Mouse (Mus musculus) midbrain, embryonic 10.5 days (tissue): ENCODE measurements around the gene Mansc4. TPM values are rescaled to one million over a fixed set of nuclear protein-coding genes. Genes with fewer than 3 reads are reported as not detected.

Source experiments
- DNase-seq: peaks from one replicate; pipeline ENCODE4 v3.0.0-alpha.2; 2017; ENCODE audit warnings: low spot score
- H3K27ac ChIP-seq: fragments of 300-500 bp; sonication (generic); replicated peaks from 2 replicates; pipeline ENCODE4 v1.5.1; 2016; ENCODE audit warnings: mild to moderate bottlenecking
- H3K27me3 ChIP-seq: fragments of 300-500 bp; sonication (generic); 2 replicates; pipeline ENCODE4 v1.6.1; 2016; ENCODE audit warnings: low read depth, mild to moderate bottlenecking; ENCODE audit not compliant: poor library complexity, severe bottlenecking
- H3K36me3 ChIP-seq: fragments of 300-500 bp; sonication (generic); 2 replicates; pipeline ENCODE4 v1.6.1; 2016; ENCODE audit warnings: mild to moderate bottlenecking, moderate library complexity
- H3K4me1 ChIP-seq: fragments of 300-500 bp; sonication (generic); 2 replicates; pipeline ENCODE4 v1.6.1; 2016
- H3K4me3 ChIP-seq: fragments of 300-500 bp; sonication (generic); 2 replicates; pipeline ENCODE4 v1.5.1; 2016; ENCODE audit warnings: mild to moderate bottlenecking, moderate library complexity
- H3K9me3 ChIP-seq: fragments of 300-500 bp; sonication (generic); replicated peaks from 2 replicates; pipeline ENCODE4 v1.6.1; 2016; ENCODE audit warnings: mild to moderate bottlenecking
- WGBS: fragments of 180-500 bp; shearing (Covaris S2); methylation state at CpG from one replicate; pipeline ENCODE4 v1.1.7; 2016; 5-methylcytosine and 5-hydroxymethylcytosine counted together
- polyA plus RNA-seq: library from polyadenylated mRNA; unstranded; fragments of >200 nt; fragmentation: Nextera tagmentation; extraction: Ambion mirVana; gene quantifications from 2 replicates; pipeline ENCODE4 v1.2.1, GENCODE M21; 2016

Mansc4 gene
- 0.27 and 0.44 TPM in 2 replicates for polyA plus RNA-seq

- H3K27me3 ChIP-seq: peaks cover 27% of the 10 kb centered on the region
- H3K27ac ChIP-seq: peak within 1 kb of the TSS; percentile 76
- DNase-seq: peak; percentile 50
- WGBS: 5% methylated on average over 20 of the region's 20 CpGs
- peaks cover 27% of the 10 kb centered on the region for H3K4me1 ChIP-seq
- H3K9me3 ChIP-seq: no peaks in the 10 kb centered on the region
- no peaks in the 10 kb centered on the region for H3K36me3 ChIP-seq
- peak within 1 kb of the TSS; percentile 49 for H3K4me3 ChIP-seq
Observed at GRCm38 (mm10) chr6:147086594-147087225, at the start of gene Mansc4. Gene Mansc4 (minus strand): TSS chr6:147087032.

GRCm38 (mm10) chr6:147127239-147127638 lies 40.4 kb upstream of the Mansc4 start:
- WGBS: 92% methylated on average over 10 of the region's 10 CpGs
- DNase-seq: no peak
- no peak overlapping the region for H3K4me3 ChIP-seq
- no peaks in the 10 kb centered on the region for H3K27me3 ChIP-seq
- H3K27ac ChIP-seq: no peak overlapping the region
- H3K36me3 ChIP-seq: no peaks in the 10 kb centered on the region
- H3K9me3 ChIP-seq: no peaks in the 10 kb centered on the region; the same call in 1 of the 2 replicates
- no peaks in the 10 kb centered on the region for H3K4me1 ChIP-seq

- WGBS: 65% methylated on average over 6 of the region's 6 CpGs
- DNase-seq: no peak
- no peak overlapping the region for H3K4me3 ChIP-seq
Observed at GRCm38 (mm10) chr6:147121320-147121719, 34.5 kb upstream of the Mansc4 start.

GRCm38 (mm10) chr6:147118190-147118589 lies 31.4 kb upstream of the Mansc4 start:
- Histone ChIP-seq H3K27me3 (no peaks in the 10 kb centered on the region), H3K27ac (no peak overlapping the region), H3K4me3 (no peak overlapping the region), H3K9me3 (no peaks in the 10 kb centered on the region), H3K4me1 (0 out of 2 replicates have a peak, but pooled peaks cover 4% of the 10 kb centered on the region), H3K36me3 (no peaks in the 10 kb centered on the region)
- WGBS: 77% methylated on average over 3 of the region's 3 CpGs
- DNase-seq: no peak

More at GRCm38 (mm10) chr6:147121320-147121719, 34.5 kb upstream of the Mansc4 start:
- Histone ChIP-seq H3K27me3 (no peaks in the 10 kb centered on the region), H3K27ac (no peak overlapping the region), H3K4me1 (no peaks in the 10 kb centered on the region), H3K36me3 (no peaks in the 10 kb centered on the region), H3K9me3 (no peaks in the 10 kb centered on the region)

- no peak for DNase-seq
- Histone ChIP-seq H3K4me3 (no peak overlapping the region), H3K27me3 (no peaks in the 10 kb centered on the region), H3K4me1 (0 out of 2 replicates have a peak, but pooled peaks cover 4% of the 10 kb centered on the region), H3K36me3 (no peaks in the 10 kb centered on the region), H3K9me3 (no peaks in the 10 kb centered on the region), H3K27ac (no peak overlapping the region)
- 89% methylated on average over 7 of the region's 7 CpGs for WGBS
Observed at GRCm38 (mm10) chr6:147117764-147118163, 30.9 kb upstream of the Mansc4 start.

GRCm38 (mm10) chr6:147116579-147116978 lies 29.7 kb upstream of the Mansc4 start:
- Histone ChIP-seq H3K4me1 (0 out of 2 replicates have a peak, but pooled peaks cover 4% of the 10 kb centered on the region), H3K36me3 (0 out of 2 replicates have a peak, but pooled peaks cover under 1% of the 10 kb centered on the region), H3K4me3 (no peak overlapping the region), H3K27ac (no peak overlapping the region), H3K9me3 (no peaks in the 10 kb centered on the region), H3K27me3 (no peaks in the 10 kb centered on the region)
- 11% methylated on average over 10 of the region's 10 CpGs for WGBS
- peak; percentile 79 for DNase-seq

- H3K9me3 ChIP-seq: no peaks in the 10 kb centered on the region
Observed at GRCm38 (mm10) chr6:147109283-147109682, 22.5 kb upstream of the Mansc4 start.

GRCm38 (mm10) chr6:147106716-147107115 lies 19.9 kb upstream of the Mansc4 start:
- 90% methylated on average over 6 of the region's 6 CpGs for WGBS
- no peaks in the 10 kb centered on the region for H3K9me3 ChIP-seq
- H3K27me3 ChIP-seq: no peaks in the 10 kb centered on the region
- peaks cover 79% of the 10 kb centered on the region for H3K36me3 ChIP-seq
- H3K27ac ChIP-seq: no peak overlapping the region
- DNase-seq: no peak
- no peak overlapping the region for H3K4me3 ChIP-seq
- H3K4me1 ChIP-seq: no peaks in the 10 kb centered on the region

More at GRCm38 (mm10) chr6:147109283-147109682, 22.5 kb upstream of the Mansc4 start:
- Histone ChIP-seq H3K4me3 (no peak overlapping the region), H3K27ac (no peak overlapping the region), H3K27me3 (no peaks in the 10 kb centered on the region), H3K4me1 (no peaks in the 10 kb centered on the region), H3K36me3 (peaks cover 57% of the 10 kb centered on the region)
- no peak for DNase-seq
- WGBS: 92% methylated on average over 7 of the region's 7 CpGs

GRCm38 (mm10) chr6:147105529-147105928 lies 18.7 kb upstream of the Mansc4 start:
- no peaks in the 10 kb centered on the region for H3K27me3 ChIP-seq
- H3K36me3 ChIP-seq: peaks cover 76% of the 10 kb centered on the region
- no peak overlapping the region for H3K4me3 ChIP-seq
- 97% methylated on average over 1 of the region's 1 CpGs for WGBS
- H3K4me1 ChIP-seq: no peaks in the 10 kb centered on the region
- DNase-seq: no peak
- H3K27ac ChIP-seq: no peak overlapping the region
- no peaks in the 10 kb centered on the region for H3K9me3 ChIP-seq

- Histone ChIP-seq H3K27me3 (no peaks in the 10 kb centered on the region), H3K4me1 (no peaks in the 10 kb centered on the region), H3K36me3 (peaks cover 50% of the 10 kb centered on the region), H3K4me3 (no peak overlapping the region), H3K9me3 (no peaks in the 10 kb centered on the region), H3K27ac (no peak overlapping the region)
- DNase-seq: no peak
- 86% methylated on average over 3 of the region's 3 CpGs for WGBS
Observed at GRCm38 (mm10) chr6:147102293-147102692, 15.5 kb upstream of the Mansc4 start.

GRCm38 (mm10) chr6:147099458-147100277 lies 12.8 kb upstream of the Mansc4 start:
- no peak for DNase-seq
- no peak overlapping the region for H3K27ac ChIP-seq
- whole genome bisulfite sequencing: 87% methylated on average over 19 of the region's 19 CpGs
- no peaks in the 10 kb centered on the region for H3K27me3 ChIP-seq
- no peak overlapping the region for H3K4me3 ChIP-seq
- no peaks in the 10 kb centered on the region for H3K9me3 ChIP-seq
- H3K4me1 ChIP-seq: peaks cover 2% of the 10 kb centered on the region; the same call in 1 of the 2 replicates
- peaks cover 45% of the 10 kb centered on the region for H3K36me3 ChIP-seq

GRCm38 (mm10) chr6:147097346-147097929 lies 10.6 kb upstream of the Mansc4 start:
- no peaks in the 10 kb centered on the region for H3K27me3 ChIP-seq
- no peak overlapping the region for H3K4me3 ChIP-seq
- 59% methylated on average over 8 of the region's 8 CpGs for WGBS
- H3K36me3 ChIP-seq: peaks cover 34% of the 10 kb centered on the region
- peaks cover 18% of the 10 kb centered on the region for H3K4me1 ChIP-seq
- H3K9me3 ChIP-seq: no peaks in the 10 kb centered on the region
- no peak overlapping the region for H3K27ac ChIP-seq
- DNase-seq: no peak
